Mouse (Mus musculus) kidney, adult 9 months (tissue): Measurements from ENCODE around the gene Gm17324.

ENCODE experiments used
- DNase-seq: peaks from one replicate; pipeline ENCODE4 v3.0.0; 2022

The Gm17324 gene

DNA sequence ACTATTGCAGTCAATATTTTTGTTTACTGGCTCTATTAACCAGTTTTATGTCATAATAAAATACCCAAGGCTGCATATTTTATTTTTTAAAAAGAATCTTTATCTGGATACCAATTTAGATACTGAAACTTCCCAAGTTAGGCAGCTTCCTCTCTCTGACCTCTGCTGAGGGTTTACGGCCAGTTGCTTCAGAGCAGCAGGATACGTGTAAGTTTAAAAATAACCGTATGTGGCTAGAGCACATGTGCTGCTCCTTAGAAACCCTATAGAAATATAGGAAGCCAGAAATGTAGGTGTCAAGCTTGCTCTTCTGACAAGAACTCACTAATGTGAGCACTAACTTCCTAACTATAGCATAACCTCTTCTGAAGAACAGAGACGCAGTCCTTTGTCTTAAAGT lies 14.8 kb upstream of the Gm17324 start:
- DNase-seq: no peak

DNA sequence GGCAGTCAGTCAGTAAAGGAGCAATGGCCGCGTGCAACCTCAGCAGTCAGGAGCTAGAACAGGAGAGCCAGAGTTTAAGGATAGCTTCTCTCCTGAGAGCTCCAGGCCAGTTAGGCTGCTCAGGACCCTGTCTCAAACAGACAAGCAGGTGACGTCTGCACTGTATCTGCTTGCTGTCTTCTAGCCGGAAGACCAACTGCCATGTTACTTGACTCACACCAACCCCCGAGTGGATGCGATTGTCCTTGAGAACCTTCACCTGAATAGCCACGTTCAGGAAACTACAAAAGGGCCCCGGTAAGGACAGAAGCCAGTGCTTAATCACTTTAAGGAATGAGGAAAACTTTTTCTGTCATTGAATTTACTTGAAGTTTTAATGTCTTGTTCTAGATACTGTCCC lies 8.4 kb upstream of the Gm17324 start:
- no peak for DNase-seq

DNA sequence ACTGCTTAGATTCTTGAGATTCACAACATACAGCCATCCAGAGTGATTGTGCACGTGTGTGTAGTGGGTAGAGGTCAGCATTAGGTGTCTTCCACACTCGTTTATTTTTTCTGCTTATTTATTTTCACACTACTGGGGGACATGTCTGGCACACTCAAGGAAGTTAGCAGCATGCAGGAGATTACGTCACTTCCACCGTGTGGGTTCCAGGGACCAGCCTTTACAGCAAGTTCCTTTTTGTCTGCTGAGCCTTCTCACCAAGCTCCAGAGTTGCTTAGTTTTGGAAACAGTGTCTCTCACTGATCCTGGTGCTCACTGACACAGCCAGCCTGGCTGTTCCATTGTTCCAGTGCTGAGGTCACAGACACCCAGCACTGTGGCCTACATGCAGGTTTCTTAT lies 2.8 kb upstream of the Gm17324 start:
- DNase-seq: no peak

DNA sequence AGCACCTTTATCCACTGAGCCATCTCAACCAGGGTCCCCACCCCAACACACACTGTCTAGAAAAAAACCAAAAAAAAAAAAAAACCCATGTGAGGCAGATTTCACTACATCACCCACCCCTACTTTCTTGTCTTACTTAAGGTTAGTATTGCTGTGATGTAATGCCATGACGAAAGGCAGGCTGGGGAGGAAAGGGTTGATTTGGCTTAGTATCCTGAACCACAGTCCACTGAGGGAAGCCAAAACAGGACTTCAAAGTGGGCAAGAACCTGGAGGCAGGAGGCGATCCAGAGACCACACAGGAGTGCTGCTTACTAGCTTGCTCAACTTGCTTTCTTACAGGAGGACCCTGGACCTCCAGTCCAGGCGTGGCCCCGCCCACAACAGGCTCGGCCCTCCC lies 1.8 kb upstream of the Gm17324 start:
- no peak for DNase-seq

DNA sequence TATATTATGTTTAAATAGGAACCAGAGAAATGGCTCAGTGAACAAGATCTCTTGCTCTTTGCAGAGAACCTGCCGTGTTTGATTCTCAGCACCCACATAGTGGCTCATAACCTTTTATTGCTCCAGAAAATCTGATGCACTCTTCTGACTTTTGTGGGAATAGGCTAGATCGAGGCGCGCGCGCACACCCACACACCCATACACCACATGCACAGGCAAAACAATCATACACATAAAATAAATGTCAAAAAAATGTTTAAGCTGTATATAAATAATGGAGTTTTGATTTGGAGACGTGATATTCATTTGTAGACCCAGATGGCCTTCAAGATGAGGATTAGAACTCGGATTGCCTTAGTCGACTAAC lies 997 bp downstream of the Gm17324 start:
- no peak for DNase-seq

DNA sequence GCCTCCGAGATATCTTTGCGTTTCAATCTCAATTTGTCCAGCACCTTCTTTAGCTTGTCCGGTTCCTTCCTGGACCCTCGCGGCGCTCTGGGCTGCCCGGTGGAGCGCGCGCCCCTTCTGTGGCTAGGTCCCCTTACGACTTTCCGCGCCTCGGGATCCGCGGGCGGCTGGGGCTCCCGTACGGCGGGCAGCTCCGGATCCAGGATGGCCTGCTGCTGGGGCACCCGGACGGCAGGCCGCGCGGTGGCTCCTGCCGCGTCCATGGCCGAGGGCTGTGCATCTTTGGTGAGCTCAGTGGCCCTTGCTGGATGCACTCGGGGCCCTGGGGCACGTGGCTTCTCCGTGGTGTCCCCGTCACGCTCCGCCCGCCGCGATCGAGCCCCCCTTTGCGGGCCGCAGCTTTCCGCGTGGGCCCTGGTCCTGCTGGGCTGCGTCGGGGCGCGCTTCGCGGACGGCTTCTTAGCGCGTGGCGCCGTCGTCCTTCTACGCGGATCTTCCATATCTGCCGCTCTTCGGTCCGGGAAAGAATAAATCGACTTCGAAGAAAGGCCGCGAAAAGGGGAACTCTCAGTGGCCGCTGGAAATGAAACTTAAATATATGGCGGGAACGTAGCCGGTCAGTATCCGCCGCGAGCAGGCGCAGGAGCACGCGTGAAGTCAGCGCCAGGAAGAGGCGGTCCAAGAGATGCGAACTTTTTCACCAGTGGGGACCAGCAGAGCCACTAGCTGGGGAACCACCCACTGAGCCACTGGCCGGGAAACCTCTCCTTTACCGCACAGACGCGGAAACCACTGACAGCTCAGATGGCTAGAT lies 5.8 kb downstream of the Gm17324 start, which contains the start of gene Cgas:
TSS of gene Cgas (minus strand) at position 659 of the 814 bp plus-strand sequence.
- DNase-seq: peak; percentile 60

DNA sequence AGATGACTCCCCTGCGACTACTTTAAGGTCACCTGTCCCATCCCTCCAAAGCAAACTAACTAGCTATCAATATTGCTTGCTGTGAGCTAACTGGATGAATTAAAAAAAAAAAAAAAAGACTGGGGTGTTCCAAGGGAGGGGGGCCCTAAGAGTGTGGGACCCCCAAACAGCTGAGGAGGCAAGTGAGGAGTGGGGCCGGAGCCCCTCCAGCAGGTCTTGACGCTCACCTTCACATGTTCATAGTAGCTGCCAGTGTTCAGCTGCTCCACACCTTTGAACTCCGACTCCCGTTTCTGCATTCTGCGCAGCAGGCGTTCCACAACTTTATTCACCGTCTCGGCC lies 6.4 kb downstream of the Gm17324 start:
- no peak for DNase-seq

DNA sequence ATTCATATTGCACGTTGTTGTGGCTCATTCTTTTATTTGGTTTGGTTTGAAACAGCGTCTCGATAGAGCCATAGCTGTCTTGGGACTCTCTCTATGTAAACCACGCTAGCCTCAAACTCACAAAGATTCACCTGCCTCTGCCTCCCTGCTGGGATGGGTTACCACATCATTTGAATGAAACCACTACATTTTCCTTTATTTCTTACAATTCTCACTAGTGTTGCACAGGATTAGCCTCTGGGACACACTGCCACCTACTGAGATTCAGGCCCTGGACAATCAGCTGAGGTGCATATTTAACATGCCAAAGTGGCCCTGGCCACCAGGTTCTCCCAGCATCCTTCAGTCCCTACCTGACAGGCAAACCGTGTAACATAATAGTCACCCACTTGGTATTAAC lies 9.2 kb downstream of the Gm17324 start:
- DNase-seq: peak; percentile 10

DNA sequence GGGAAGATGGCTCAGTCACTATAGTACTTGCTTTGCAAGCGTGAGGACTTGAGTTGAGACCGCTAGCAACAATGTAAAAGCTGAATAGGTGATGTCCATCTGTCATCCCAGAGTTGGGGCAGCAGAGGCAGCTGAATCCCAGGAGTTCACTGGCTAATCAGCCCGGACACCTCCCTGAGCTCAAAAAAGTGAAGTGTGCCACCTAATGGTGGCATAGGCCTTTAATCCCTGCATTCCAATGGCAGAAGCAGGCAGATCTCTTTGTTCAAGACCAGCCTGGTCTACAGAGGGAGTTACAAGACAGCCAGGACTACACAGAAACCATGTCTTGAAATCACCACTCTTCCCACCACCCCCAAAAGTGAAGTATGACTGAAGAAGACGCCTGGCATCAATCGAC lies 16.1 kb downstream of the Gm17324 start:
- DNase-seq: no peak

DNA sequence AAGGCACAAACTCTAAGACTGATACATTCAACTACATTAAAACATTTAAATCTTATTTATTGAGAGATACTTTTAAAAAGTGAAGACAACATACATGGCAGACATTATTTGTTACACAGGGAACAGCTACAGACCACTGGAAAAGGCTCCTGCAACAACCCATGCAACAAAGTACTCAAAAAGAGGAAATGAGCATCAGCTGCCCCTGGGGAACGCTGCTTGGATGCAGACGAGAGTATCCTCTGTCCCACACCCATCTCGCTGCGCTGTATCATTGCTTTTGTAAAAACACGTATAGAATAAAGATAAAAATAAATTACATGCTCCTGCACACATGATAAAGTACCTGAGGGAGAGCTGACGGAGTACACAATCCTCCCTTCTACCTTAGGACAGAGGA lies 18.1 kb downstream of the Gm17324 start:
- no peak for DNase-seq

DNA sequence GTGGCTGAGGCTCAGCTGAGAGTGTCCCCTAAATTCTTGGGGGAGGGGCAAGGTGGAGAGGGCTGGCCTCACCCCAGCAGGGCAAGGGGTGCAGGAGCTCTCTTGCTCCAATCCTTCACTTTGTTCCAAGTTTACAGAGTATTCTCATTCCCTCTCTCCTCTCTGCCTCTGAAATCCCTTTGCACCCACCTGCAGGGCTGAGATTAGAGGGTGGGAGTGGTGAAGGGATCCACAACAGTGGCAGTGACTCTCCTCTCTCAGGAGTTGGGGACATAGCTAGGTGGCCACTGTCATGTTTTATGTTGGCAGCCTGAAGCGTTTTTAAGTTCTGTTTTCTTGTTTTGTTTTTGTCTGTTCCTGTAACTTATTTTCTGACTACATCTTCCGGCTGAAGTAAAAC lies 19.0 kb downstream of the Gm17324 start:
- DNase-seq: no peak

DNA sequence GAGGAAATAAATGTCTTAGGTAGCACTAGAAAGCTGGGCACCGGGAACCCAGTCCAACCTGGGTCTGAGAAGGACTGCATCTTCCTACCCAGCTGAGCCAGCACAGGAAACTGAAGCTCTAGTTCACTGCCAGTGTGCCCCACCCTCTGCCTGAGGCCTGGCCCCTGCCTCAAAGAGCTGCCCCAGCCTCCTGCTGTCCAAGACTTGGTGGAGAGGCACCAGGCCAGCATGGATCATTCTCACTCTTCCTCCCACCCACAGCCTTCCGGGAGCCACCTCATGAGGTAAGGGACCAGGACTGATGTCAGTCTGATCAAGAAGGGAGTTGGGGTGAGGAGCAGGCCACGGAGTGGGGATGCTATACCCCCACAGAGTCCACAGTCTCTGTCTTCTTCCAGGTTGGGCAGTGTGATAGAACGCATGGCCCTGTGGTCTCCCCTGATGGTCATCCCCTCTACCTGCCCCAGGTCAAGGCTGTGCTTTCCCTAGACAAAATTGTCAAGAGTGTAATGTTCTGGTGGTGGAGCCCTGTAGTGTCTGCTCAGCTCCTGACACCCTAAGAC lies 19.6 kb downstream of the Gm17324 start:
- DNase-seq: no peak

DNA sequence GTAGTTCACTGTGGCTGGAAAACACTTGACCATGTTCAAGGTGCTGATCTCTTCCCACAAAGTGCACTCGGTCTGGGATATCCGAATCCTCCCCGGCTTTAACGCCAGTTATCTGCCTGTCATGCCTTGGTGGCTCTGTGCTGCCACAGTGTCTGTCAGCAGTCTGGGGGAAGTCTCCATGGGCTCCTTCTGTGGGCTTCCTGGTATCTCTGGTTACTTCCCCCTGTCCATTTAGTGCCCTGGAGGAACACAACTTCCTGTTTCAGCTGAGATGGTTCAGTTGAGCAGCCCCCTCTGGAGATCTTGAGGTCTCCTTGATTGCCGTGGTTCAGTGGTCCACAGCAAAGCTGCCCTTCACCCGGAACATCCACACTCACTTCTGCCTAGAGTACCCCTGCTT lies 20.4 kb downstream of the Gm17324 start:
- DNase-seq: no peak

DNA sequence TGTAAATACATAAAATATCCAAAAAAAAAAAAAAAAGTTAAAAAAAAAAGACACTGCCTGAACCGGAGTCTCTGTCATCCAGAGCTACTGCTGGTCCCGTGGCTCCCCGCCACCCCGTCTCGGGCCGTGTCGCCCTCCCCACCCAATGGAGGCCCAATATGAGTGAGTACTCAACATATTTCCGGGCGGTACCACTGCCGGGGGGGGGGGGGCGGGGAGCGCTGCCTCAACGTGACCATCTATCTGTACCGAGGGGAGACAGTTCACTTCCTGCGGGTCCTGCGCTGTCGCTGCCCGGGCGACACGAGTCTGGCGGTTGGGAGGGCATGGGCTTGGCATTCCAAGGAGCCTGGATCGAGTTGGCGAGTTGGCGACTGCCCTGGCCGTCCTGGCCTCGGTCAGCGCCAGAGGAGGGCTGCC lies 21.2 kb downstream of the Gm17324 start:
- no peak for DNase-seq

DNA sequence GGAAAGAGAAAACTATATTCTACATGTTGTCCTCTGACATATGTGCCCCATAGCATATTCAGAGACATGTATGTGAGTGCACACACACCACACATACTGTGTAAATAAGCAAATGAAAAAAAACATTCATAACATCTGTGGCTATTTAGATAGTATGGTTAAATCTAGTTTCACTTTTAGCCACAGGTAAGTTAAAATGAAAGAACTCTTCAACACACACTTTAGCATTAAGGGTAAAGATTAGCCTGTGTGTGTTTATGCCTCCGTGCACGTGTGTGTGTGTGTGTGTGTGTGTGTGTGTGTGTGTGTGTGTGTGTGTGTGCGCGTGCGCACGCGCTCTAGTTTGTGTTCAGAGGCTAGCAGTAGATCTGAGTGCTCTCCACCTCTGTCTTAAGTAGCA lies 47.0 kb downstream of the Gm17324 start:
- DNase-seq: no peak

DNA sequence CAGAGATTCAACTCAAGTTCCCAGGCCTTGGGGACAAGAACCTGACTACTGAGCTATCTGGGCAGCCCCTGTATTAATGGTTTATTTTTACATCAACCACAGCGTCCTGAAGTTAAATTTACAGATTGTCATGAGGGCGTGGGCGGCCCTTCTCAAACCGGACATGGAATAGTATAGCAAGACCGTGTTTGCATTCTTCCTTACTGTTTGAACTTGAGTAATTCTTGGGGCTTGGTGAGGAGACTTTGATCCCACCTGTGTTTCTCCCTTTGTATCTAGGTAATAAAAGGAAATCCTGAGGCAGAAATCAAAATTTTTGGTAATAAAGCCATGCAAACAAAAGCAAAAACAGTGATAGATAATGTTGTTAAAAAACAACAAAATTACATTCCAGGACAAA lies 48.0 kb downstream of the Gm17324 start:
- no peak for DNase-seq
